Mouse (Mus musculus) A20 (cell line): ENCODE data around the gene Axin1.

Experiments
- DNase-seq: peaks from one replicate; pipeline ENCODE4 v3.0.0-alpha.2; 2011; ENCODE audit warnings: low read depth, low spot score

Gene Axin1

GRCm38 (mm10) chr17:26187592-26187991, 49.1 kb downstream of the Axin1 start:
- DNase-seq = no peak

GRCm38 (mm10) chr17:26188091-26188805, 49.8 kb downstream of the Axin1 start:
- DNase-seq = no peak

GRCm38 (mm10) chr17:26191486-26191885, 53.0 kb downstream of the Axin1 start:
- peak; percentile 32 for DNase-seq

- DNase-seq = no peak
Observed at GRCm38 (mm10) chr17:26192481-26193190, 54.1 kb downstream of the Axin1 start.

- no peak for DNase-seq
Observed at GRCm38 (mm10) chr17:26198892-26199291, 60.4 kb downstream of the Axin1 start, which contains the start of gene Pdia2. Gene Pdia2, minus strand, starts transcription at chr17:26199087.

- DNase-seq = peak; percentile 23
Observed at GRCm38 (mm10) chr17:26200831-26201705, 62.6 kb downstream of the Axin1 start.

- DNase-seq = no peak
Observed at GRCm38 (mm10) chr17:26201998-26202397, 63.5 kb downstream of the Axin1 start.

GRCm38 (mm10) chr17:26202737-26203136, 64.2 kb downstream of the Axin1 start, which contains the start of gene Rgs11:
Gene Rgs11, plus strand, starts transcription at chr17:26202951.
- DNase-seq = peak; percentile 68

- DNase-seq = peak; percentile 74
Observed at GRCm38 (mm10) chr17:26203321-26203811, 64.9 kb downstream of the Axin1 start.

- DNase-seq = peak; percentile 31
Observed at GRCm38 (mm10) chr17:26204766-26205165, 66.3 kb downstream of the Axin1 start.

- DNase-seq = no peak
Observed at GRCm38 (mm10) chr17:26206392-26206791, 67.9 kb downstream of the Axin1 start.

GRCm38 (mm10) chr17:26207686-26208085, 69.2 kb downstream of the Axin1 start, which contains the start of gene Arhgdig:
Gene Arhgdig, minus strand, starts transcription at chr17:26207786.
- DNase-seq = no peak

- DNase-seq = no peak
Observed at GRCm38 (mm10) chr17:26212241-26212640, 73.8 kb downstream of the Axin1 start.

- DNase-seq = no peak
Observed at GRCm38 (mm10) chr17:26212681-26213080, 74.2 kb downstream of the Axin1 start.

- DNase-seq = no peak
Observed at GRCm38 (mm10) chr17:26221508-26221907, 83.0 kb downstream of the Axin1 start.

GRCm38 (mm10) chr17:26225150-26225549, 86.7 kb downstream of the Axin1 start:
- DNase-seq = no peak

GRCm38 (mm10) chr17:26229776-26230175, 91.3 kb downstream of the Axin1 start:
- DNase-seq = no peak

GRCm38 (mm10) chr17:26231156-26231555, 92.7 kb downstream of the Axin1 start:
- no peak for DNase-seq

GRCm38 (mm10) chr17:26232863-26233262, 94.4 kb downstream of the Axin1 start:
- peak; percentile 43 for DNase-seq

- DNase-seq = no peak
Observed at GRCm38 (mm10) chr17:26234386-26234785, 95.9 kb downstream of the Axin1 start.

GRCm38 (mm10) chr17:26235077-26235815, 96.8 kb downstream of the Axin1 start:
- no peak for DNase-seq
